Mouse (Mus musculus) G1E (cell line): ENCODE data around the gene Eapp. TPM values are rescaled to one million over a fixed set of nuclear protein-coding genes. Genes with fewer than 3 reads are reported as not detected.
"Not testable (repeated sequence)": the region's sequence is repeated elsewhere in the genome, so short reads cannot be mapped to it uniquely, and the experiment has no call there.

Source experiments
- ATAC-seq: 2 replicates; pipeline ENCODE4 v1.8.0; 2016; ENCODE audit warnings: mild to moderate bottlenecking; ENCODE audit not compliant: insufficient number of reproducible peaks, poor library complexity, low FRiP score, severe bottlenecking; ENCODE audit errors: extremely low read depth
- DNase-seq: peaks from one replicate; pipeline ENCODE4 v3.0.0; 2012; ENCODE audit warnings: low spot score
- H3K27me3 ChIP-seq: 2 replicates; pipeline ENCODE4 v1.6.1; 2012; ENCODE audit warnings: mild to moderate bottlenecking, low read length, inconsistent platforms; ENCODE audit not compliant: insufficient read depth
- H3K36me3 ChIP-seq: replicated peaks from 2 replicates; pipeline ENCODE3; 2012; ENCODE audit warnings: mild to moderate bottlenecking, inconsistent platforms
- H3K4me1 ChIP-seq: 2 replicates; pipeline ENCODE4 v1.6.1; 2012; ENCODE audit warnings: low read depth, low read length, inconsistent platforms, mixed read lengths; ENCODE audit not compliant: insufficient read depth
- H3K4me3 ChIP-seq: 2 replicates; pipeline ENCODE4 v1.5.1; 2012; ENCODE audit warnings: low read depth, mild to moderate bottlenecking, inconsistent platforms, low read length, moderate library complexity, mixed read lengths
- H3K9me3 ChIP-seq: replicated peaks from 2 replicates; pipeline ENCODE4 v1.6.1; 2012; ENCODE audit warnings: inconsistent platforms
- CTCF ChIP-seq: IDR thresholded peaks from 2 replicates; pipeline ENCODE4 v1.5.1; 2012; ENCODE audit warnings: low read depth, low read length, inconsistent platforms, mixed read lengths
- GATA1 ChIP-seq: IDR thresholded peaks from 2 replicates; pipeline ENCODE4 v1.6.1; 2012; ENCODE audit warnings: borderline replicate concordance, low read length, inconsistent platforms, mixed read lengths
- GATA2 ChIP-seq: IDR thresholded peaks from 2 replicates; pipeline ENCODE4 v1.6.1; 2012; ENCODE audit warnings: low read depth, low read length, inconsistent platforms, borderline replicate concordance
- POLR2AphosphoS5 ChIP-seq: IDR thresholded peaks from 2 replicates; pipeline ENCODE4 v1.6.1; 2012; ENCODE audit warnings: low read depth, low read length, inconsistent platforms; ENCODE audit not compliant: insufficient replicate concordance
- TAL1 ChIP-seq: conservative IDR thresholded peaks from 2 replicates; pipeline ENCODE4 v1.6.1; 2012; ENCODE audit warnings: low read depth, low read length, inconsistent platforms, mixed read lengths
- polyA plus RNA-seq: library from polyadenylated mRNA; stranded (reverse); fragments of >175 nt; gene quantifications from 2 replicates; pipeline ENCODE4 v1.2.3, GENCODE M21; 2012
- total RNA-seq, 2 experiments: library from RNA; stranded (forward) in 1 of 2; stranded (reverse) in 1 of 2; fragments of 200-1000 nt in 1 of 2; fragments of >200 nt in 1 of 2; fragmentation: Nextera tagmentation in 1 of 2; gene quantifications; 2 replicates each; pipeline ENCODE4 v1.2.3; 2014 to 2017

Eapp gene
- total RNA-seq (2014; fragmentation: Nextera tagmentation): 53.2 and 70.6 TPM in 2 replicates
- 84.9 and 106 TPM in 2 replicates for total RNA-seq (2017)
- 59.6 and 98.9 TPM in 2 replicates for polyA plus RNA-seq

DNA sequence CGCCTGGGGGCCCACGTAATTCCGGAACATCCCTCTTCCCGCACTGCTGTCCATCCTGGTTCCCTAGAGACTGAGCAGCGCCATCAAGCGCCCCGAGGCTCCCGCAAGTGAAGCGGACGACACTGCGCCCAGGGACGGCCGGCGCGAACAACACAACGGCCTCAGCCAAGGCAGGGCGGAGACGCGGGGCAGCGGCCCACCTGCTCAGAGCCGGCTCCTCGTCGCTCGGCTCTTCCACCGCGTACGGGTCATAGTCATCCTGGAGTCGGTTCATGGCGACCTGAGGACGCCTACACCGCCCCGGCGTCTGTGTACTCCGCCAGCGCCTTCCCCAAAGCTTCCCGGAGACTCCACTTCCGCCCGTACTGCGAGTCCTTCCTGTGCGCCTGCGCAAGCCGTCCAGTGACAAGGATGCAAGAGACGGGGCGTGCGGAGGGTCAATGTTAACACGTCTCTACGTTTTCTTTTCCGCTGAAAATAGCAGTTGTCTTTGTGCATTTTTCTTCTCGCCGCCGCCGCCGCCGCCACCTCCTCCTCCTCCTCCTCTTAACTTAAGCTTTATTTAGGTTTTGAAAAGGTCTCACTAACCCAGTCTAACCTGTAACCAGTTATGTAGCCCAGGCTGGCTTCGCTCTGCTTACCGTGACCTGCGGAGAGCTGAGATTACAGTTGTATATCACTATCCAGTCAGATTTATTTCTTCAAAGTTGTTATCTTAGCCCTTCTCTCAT is at the start of gene Eapp:
Gene Eapp (minus strand): TSS at position 387 of the 731 bp plus-strand sequence.
- Histone ChIP-seq H3K9me3 (no peaks in the 10 kb centered on the region), H3K27me3 (no peaks in the 10 kb centered on the region; the same call in 1 of the 2 replicates), H3K4me1 (peaks cover 56% of the 10 kb centered on the region), H3K36me3 (peaks cover 27% of the 10 kb centered on the region), H3K4me3 (peak within 1 kb of the TSS; percentile 86)
- TF ChIP-seq TAL1: no peak
- no peak for TF ChIP-seq GATA1
- TF ChIP-seq GATA2: no peak
- no peak for TF ChIP-seq POLR2AphosphoS5
- TF ChIP-seq CTCF: no peak
- DNase-seq (peak; percentile 88), ATAC-seq (peak; percentile 58)

DNA sequence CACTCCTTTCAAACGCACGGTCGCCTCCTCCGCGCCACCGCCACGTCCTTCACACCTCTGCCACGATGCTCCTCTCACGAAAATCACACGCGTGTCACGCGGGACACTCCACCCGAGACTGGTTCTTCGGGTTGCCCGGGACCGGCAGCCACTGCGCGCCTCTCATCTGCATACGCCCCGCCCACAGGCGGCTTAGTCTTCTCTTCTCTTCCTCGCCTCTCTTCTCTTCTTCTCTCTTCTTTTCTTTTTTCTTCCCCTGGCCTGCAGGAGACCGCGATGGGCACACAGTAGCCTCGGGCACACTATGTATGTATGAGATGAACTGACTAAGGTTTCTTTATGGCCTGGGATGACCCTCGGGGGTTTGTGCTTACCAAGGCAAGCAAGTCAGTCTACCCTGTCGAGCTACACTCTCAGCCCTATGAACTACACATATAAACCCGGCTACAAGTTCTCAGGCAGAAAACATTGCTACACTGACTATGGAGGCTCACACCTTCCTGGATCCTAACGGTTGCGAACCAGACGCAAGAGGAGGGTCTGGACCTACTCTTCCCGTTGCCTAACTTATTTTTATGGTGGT is 43.1 kb upstream of the Eapp start:
- ATAC-seq: not testable (repeated sequence)

DNA sequence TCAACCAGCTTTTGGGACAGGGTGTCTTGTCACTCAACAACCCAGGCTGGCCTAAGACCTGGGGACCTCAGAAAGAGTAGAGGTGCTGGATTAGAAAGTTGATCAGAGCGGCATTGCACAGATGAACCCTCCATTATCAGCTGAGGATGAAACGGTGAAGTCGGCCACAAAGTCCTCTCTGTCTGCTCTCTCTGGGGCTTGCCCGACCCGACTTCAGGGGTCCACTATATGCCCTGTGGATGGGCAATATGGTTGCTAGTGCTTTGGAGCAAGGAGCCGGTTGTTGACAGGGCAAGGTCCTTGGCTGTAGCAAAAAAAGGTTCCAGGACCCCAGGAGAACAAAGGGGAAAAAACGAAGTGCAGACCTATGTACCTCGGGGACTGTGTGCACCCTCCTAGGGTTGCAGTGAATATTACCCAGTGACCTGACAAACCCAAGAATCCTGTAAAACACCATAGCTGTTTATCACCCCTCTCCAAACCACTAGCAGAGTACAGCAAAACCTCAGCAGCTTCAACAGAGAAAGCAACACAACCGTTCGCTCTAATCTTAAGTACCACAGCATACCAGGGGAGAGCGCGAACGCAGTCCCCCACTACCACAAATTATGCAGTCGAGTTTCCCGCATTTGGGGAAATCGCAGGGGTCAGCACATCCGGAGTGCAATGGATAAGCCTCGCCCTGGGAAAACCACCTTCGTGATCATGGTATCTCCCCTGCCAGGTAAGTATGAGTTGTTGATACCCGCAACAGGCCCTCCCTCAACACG is 42.4 kb upstream of the Eapp start:
- not testable (repeated sequence) for H3K36me3 ChIP-seq, H3K4me1 ChIP-seq, H3K4me3 ChIP-seq, DNase-seq, H3K9me3 ChIP-seq, H3K27me3 ChIP-seq
- ATAC-seq: peak; percentile 77

More for the DNA sequence above, 43.1 kb upstream of the Eapp start:
- not testable (repeated sequence) for H3K27me3 ChIP-seq, DNase-seq, H3K4me3 ChIP-seq, H3K4me1 ChIP-seq, H3K9me3 ChIP-seq, H3K36me3 ChIP-seq

DNA sequence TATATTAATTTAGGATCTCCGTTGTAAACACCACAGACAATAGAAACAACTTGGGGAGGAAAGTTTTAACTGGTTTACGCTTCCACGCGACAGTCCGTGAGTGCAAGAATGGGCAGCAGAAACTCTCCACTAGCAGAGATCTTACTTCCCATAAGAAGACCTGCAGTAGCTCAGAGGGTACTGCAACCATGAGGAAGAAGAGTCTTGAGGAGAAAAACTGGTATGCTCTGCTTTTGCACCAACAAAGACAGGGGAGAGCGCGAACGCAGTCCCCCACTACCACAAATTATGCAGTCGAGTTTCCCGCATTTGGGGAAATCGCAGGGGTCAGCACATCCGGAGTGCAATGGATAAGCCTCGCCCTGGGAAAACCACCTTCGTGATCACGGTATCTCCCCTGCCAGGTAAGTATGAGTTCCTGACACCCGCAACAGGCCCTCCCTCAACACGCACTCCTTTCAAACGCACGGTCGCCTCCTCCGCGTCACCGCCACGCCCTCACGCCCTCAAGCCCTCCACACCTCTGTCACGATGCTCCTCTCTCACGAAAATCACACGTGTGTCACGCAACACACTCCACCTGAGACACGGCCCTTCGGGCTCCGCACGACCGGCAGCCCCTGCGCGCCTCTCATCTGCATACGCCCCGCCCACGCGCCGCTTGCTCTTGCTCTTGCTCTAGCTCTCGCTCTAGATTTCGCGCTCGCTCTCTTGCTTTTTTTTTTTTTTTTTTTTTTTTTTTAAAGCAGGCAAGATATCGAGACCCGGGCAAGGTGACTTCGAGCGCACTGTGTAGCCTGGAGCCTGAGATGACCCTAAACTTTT is 38.8 kb upstream of the Eapp start:
- DNase-seq, H3K4me3 ChIP-seq, H3K4me1 ChIP-seq, H3K27me3 ChIP-seq, H3K36me3 ChIP-seq, H3K9me3 ChIP-seq: not testable (repeated sequence)
- TF ChIP-seq POLR2AphosphoS5: peak; percentile 38; the same call in 1 of the 2 replicates
- peak; percentile 11 for ATAC-seq

DNA sequence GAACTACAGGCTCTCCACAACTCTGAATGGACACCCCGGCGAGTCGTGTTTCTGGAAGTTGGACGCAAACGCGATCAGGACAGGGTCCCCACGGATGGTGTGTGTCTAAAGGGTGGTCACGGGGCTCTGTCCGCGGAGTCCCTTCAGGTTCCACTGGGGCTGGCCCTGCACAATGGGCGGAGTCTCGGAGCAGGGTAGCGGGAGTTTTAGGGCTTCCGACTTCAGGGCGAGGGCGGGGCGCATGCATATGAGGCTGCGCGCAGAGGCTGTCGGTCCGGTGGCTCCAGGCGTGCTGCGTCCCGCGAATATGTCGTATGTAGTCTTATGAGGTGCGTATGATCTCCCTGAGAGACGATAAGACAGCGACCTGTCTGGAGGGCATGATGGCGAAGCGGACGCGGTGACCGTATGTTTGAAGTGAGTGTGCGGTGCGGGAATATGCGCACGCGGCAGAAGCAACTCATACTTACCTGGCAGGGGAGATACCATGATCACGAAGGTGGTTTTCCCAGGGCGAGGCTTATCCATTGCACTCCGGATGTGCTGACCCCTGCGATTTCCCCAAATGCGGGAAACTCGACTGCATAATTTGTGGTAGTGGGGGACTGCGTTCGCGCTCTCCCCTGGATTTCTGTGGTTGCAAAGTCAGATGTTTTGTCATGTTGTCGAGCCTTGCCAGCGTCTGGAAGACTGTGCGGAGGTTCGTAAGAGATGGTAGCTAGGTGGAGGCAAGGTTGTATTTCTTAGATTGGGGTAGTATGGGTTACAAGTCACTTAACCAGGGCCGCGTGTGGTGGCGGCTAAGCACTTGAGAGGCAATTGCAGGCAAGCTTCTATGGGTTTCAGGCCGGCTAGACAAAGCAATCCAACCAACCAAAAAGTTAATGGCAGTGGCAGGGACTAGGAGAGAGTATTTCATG is 33.7 kb upstream of the Eapp start:
- not testable (repeated sequence) for H3K27me3 ChIP-seq, H3K36me3 ChIP-seq, DNase-seq, H3K4me3 ChIP-seq, H3K4me1 ChIP-seq, H3K9me3 ChIP-seq
- ATAC-seq: peak; percentile 83

DNA sequence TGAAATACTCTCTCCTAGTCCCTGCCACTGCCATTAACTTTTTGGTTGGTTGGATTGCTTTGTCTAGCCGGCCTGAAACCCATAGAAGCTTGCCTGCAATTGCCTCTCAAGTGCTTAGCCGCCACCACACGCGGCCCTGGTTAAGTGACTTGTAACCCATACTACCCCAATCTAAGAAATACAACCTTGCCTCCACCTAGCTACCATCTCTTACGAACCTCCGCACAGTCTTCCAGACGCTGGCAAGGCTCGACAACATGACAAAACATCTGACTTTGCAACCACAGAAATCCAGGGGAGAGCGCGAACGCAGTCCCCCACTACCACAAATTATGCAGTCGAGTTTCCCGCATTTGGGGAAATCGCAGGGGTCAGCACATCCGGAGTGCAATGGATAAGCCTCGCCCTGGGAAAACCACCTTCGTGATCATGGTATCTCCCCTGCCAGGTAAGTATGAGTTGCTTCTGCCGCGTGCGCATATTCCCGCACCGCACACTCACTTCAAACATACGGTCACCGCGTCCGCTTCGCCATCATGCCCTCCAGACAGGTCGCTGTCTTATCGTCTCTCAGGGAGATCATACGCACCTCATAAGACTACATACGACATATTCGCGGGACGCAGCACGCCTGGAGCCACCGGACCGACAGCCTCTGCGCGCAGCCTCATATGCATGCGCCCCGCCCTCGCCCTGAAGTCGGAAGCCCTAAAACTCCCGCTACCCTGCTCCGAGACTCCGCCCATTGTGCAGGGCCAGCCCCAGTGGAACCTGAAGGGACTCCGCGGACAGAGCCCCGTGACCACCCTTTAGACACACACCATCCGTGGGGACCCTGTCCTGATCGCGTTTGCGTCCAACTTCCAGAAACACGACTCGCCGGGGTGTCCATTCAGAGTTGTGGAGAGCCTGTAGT is 23.4 kb upstream of the Eapp start:
- H3K36me3 ChIP-seq, H3K9me3 ChIP-seq, DNase-seq: not testable (repeated sequence)

DNA sequence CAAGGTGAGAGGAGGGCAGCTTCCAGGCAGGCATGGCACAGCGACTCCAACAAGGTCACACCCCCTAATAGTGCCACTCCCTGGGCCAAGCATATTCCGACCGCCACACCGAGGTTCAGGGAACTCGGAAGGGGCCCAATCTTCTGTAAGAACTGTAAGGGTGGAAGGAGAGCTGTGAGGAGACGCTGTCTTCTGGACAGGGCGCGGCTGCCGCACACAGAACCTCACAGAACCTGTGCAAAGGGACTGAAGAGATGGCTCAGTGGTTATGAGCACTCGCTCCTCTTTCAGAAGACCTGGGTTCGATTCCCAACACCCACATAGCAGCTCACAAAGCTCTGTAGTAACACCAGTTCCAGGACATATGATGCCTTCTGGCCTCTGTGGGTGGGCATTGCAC is 21.8 kb upstream of the Eapp start:
- not testable (repeated sequence) for DNase-seq, ATAC-seq, H3K27me3 ChIP-seq, H3K36me3 ChIP-seq, H3K4me3 ChIP-seq, H3K4me1 ChIP-seq, H3K9me3 ChIP-seq

More for the DNA sequence above, 23.4 kb upstream of the Eapp start:
- H3K27me3 ChIP-seq, H3K4me3 ChIP-seq, H3K4me1 ChIP-seq: not testable (repeated sequence)
- ATAC-seq: peak; percentile 82

DNA sequence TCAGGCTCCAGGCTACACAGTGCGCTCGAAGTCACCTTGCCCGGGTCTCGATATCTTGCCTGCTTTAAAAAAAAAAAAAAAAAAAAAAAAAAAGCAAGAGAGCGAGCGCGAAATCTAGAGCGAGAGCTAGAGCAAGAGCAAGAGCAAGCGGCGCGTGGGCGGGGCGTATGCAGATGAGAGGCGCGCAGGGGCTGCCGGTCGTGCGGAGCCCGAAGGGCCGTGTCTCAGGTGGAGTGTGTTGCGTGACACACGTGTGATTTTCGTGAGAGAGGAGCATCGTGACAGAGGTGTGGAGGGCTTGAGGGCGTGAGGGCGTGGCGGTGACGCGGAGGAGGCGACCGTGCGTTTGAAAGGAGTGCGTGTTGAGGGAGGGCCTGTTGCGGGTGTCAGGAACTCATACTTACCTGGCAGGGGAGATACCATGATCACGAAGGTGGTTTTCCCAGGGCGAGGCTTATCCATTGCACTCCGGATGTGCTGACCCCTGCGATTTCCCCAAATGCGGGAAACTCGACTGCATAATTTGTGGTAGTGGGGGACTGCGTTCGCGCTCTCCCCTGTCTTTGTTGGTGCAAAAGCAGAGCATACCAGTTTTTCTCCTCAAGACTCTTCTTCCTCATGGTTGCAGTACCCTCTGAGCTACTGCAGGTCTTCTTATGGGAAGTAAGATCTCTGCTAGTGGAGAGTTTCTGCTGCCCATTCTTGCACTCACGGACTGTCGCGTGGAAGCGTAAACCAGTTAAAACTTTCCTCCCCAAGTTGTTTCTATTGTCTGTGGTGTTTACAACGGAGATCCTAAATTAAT is 18.3 kb upstream of the Eapp start:
- H3K27me3 ChIP-seq, H3K4me1 ChIP-seq, DNase-seq, H3K36me3 ChIP-seq, H3K4me3 ChIP-seq, H3K9me3 ChIP-seq: not testable (repeated sequence)
- peak; percentile 6 for ATAC-seq
